Mouse (Mus musculus): ENCODE data around the gene Far2. TPM values are rescaled to one million over a fixed set of nuclear protein-coding genes. Genes with fewer than 3 reads are reported as not detected.

The Far2 gene
- polyA plus RNA-seq (2012; ENCODE audit: low replicate concordance) = not detected in 2 replicates

GRCm38 (mm10) chr6:148046881-148047649, at the start of gene Far2:
Gene Far2, plus strand, starts transcription at chr6:148047259.

GRCm38 (mm10) chr6:148211897-148212680, 165.0 kb downstream of the Far2 start, which contains the start of gene Ergic2:
Gene Ergic2, minus strand, starts transcription at chr6:148212374.

Other genes starting within 250 kb of the Far2 start
- 0.19 and 4.1 TPM in 2 replicates for gene Ergic2, start 165.1 kb downstream of the Far2 start, polyA plus RNA-seq (2012; ENCODE audit: low replicate concordance)